27 mouse cellular contexts compared by ENCODE assay signal in genomic region chr5:101882191-101882590, GRCm38 (mm10).
A peak's percentile ranks its signal among the peaks of the same experiment; 100 is the strongest.
DNase-seq lines count a peak whose midpoint lies in the region; ATAC-seq and TF ChIP-seq lines count a peak whose summit lies in the region.
"Had no signal": no experiment of that assay in that cellular context is flagged by ENCODE, and none has a peak within 500 bp of the region (broad histone marks: within the 10 kb centered on the region; RNA-seq: fewer than 3 reads in every experiment).

No protein-coding gene starts in this region.

- WGBS in midbrain, postnatal 0 days: 94% methylated on average over 15 of the region's 15 CpGs
- 95% methylated on average over 15 of the region's 15 CpGs for whole genome bisulfite sequencing in midbrain, embryonic 13.5 days

- DNase-seq in frontal cortex, postnatal 10 days (ENCODE audit: low spot score in 2 of 2): no peak
- no peak for DNase-seq in midbrain, postnatal 0 days (ENCODE audit: low spot score)
- peak; percentile 26 to 27 for DNase-seq in cerebellum, postnatal 10 days
- DNase-seq in thymus, postnatal 14 days: no peak
- DNase-seq in spleen, postnatal 36 days (ENCODE audit: low spot score in 2 of 2): no peak
- DNase-seq: adrenal gland, adult 2 months; adrenal gland, postnatal 36 days; embryo, embryonic 11 days; gastrocnemius, adult 2 months; gastrocnemius, postnatal 36 days; heart, adult 18-20 months; heart, postnatal 4 days; kidney, adult 11 months; kidney, postnatal 10 days; layer of hippocampus, adult 9-11 months; liver, embryonic 13.5 days; lung, adult 18-20 months had no signal

- H3K4me3 ChIP-seq in midbrain, postnatal 0 days (ENCODE audit: low read depth, low read length): no peak overlapping the region
- H3K4me3 ChIP-seq in midbrain, embryonic 13.5 days (replicated peaks): no peak overlapping the region
- H3K4me3 ChIP-seq: embryonic facial prominence, embryonic 12.5 days; gastrocnemius, adult 2 months; hindbrain, embryonic 13.5 days; limb, embryonic 10.5 days; limb, embryonic 15.5 days; liver, embryonic 13.5 days; midbrain, embryonic 12.5 days had no signal

- peak; percentile 21 for ATAC-seq in frontal cortex, adult (ENCODE audit: low TSS enrichment)
- ATAC-seq in midbrain, postnatal 0 days (ENCODE audit: low FRiP score): no peak
- no peak for ATAC-seq in midbrain, embryonic 13.5 days
- ATAC-seq: activated CD4-positive, CD25-positive, alpha-beta regulatory T cell, adult 4 months; forebrain, embryonic 14.5 days had no signal

- 0 out of 2 replicates have a peak overlapping the region, but pooled peaks have one; percentile 3 for H3K27ac ChIP-seq in midbrain, postnatal 0 days (ENCODE audit: low read depth, low read length)
- H3K27ac ChIP-seq in midbrain, embryonic 13.5 days: no peak overlapping the region
- H3K27ac ChIP-seq: embryonic facial prominence, embryonic 12.5 days; gastrocnemius, adult 2 months; hindbrain, embryonic 13.5 days; limb, embryonic 10.5 days; limb, embryonic 15.5 days; liver, embryonic 13.5 days; midbrain, embryonic 12.5 days had no signal

- no peaks in the 10 kb centered on the region for H3K4me1 ChIP-seq in midbrain, postnatal 0 days (ENCODE audit: insufficient read depth, low read length)
- H3K4me1 ChIP-seq in midbrain, embryonic 13.5 days (replicated peaks): no peaks in the 10 kb centered on the region
- H3K4me1 ChIP-seq: embryonic facial prominence, embryonic 12.5 days; hindbrain, embryonic 13.5 days; limb, embryonic 10.5 days; limb, embryonic 15.5 days; liver, embryonic 13.5 days; midbrain, embryonic 12.5 days had no signal

- H3K9me3 ChIP-seq in midbrain, postnatal 0 days (ENCODE audit: low read length): no peaks in the 10 kb centered on the region
- H3K9me3 ChIP-seq in midbrain, embryonic 13.5 days: no peaks in the 10 kb centered on the region
- H3K9me3 ChIP-seq: embryonic facial prominence, embryonic 12.5 days; hindbrain, embryonic 13.5 days; limb, embryonic 10.5 days; limb, embryonic 15.5 days; liver, embryonic 13.5 days; midbrain, embryonic 12.5 days had no signal

- TF ChIP-seq CTCF in midbrain, postnatal 0 days (IDR thresholded peaks at IDR 0.05): no peak

- H3K4me2 ChIP-seq in midbrain, postnatal 0 days (ENCODE audit: low read depth, low read length, poor library complexity, severe bottlenecking): no peak overlapping the region
- no peak overlapping the region for H3K4me2 ChIP-seq in midbrain, embryonic 13.5 days (replicated peaks)
- H3K4me2 ChIP-seq: embryonic facial prominence, embryonic 12.5 days; heart, embryonic 11.5 days; hindbrain, embryonic 13.5 days; limb, embryonic 15.5 days; liver, embryonic 13.5 days; midbrain, embryonic 12.5 days had no signal

- H3K27me3 ChIP-seq in midbrain, postnatal 0 days (ENCODE audit: insufficient read depth, low read length): no peaks in the 10 kb centered on the region
- no peaks in the 10 kb centered on the region for H3K27me3 ChIP-seq in midbrain, embryonic 13.5 days
- H3K27me3 ChIP-seq: embryonic facial prominence, embryonic 12.5 days; hindbrain, embryonic 13.5 days; limb, embryonic 15.5 days; liver, embryonic 13.5 days; midbrain, embryonic 12.5 days had no signal

- H3K9ac ChIP-seq in midbrain, postnatal 0 days (replicated peaks; ENCODE audit: low read length, poor library complexity, severe bottlenecking): no peak overlapping the region
- H3K9ac ChIP-seq in midbrain, embryonic 13.5 days (replicated peaks): no peak overlapping the region
- H3K9ac ChIP-seq: embryonic facial prominence, embryonic 12.5 days; hindbrain, embryonic 13.5 days; limb, embryonic 15.5 days; liver, embryonic 13.5 days; midbrain, embryonic 12.5 days had no signal

- peaks cover 83% of the 10 kb centered on the region for H3K36me3 ChIP-seq in midbrain, postnatal 0 days (ENCODE audit: insufficient read depth, low read length)
- H3K36me3 ChIP-seq in midbrain, embryonic 13.5 days: peaks cover 92% of the 10 kb centered on the region

Comparison
In these comparisons a context has a peak if more than half of its experiments do, and no peak if none do; other contexts are left out.
1. DNase-seq: peak in cerebellum, postnatal 10 days (2 of 2); none in frontal cortex, postnatal 10 days (0 of 2), midbrain, postnatal 0 days (single experiment), thymus, postnatal 14 days (single experiment) and spleen, postnatal 36 days (0 of 2).